Mouse (Mus musculus): Measurements from ENCODE around the gene Gprin1.

- no peak for TF ChIP-seq CTCF (IDR thresholded peaks at IDR 0.05)
- no peak for TF ChIP-seq EP300 (IDR thresholded peaks at IDR 0.05)
Measured at GRCm38 (mm10) chr13:54756156-54756712, 6.6 kb upstream of the Gprin1 start.
